Mouse (Mus musculus) testis, postnatal 10 days (tissue): ENCODE measurements around the gene Prkn.

ENCODE experiments used
- DNase-seq: peaks from one replicate; pipeline ENCODE4 v3.0.0; 2021; ENCODE audit warnings: low spot score

The Prkn gene

GRCm38 (mm10) chr17:12099415-12099814, 1259.2 kb downstream of the Prkn start:
- no peak for DNase-seq

GRCm38 (mm10) chr17:12102326-12102725, 1262.1 kb downstream of the Prkn start:
- DNase-seq, result no peak

DNA sequence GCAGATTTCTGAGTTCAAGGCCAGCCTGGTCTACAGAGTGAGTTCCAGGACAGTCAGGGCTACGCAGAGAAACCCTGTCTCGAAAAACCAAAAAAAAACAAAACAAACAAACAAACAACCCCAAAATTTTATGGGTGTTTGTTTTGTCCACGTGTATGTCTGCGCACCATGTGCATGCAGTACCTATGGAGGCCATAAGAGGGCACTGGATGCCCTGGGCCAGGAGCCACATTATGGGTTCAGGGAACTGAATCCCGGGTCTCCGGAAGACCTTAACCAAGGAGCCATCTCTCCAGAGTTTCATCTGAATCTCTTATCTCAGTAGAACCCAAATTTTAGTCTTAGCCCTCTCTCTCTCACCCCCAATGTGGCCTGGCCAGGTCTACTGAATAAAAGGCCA, 1263.6 kb downstream of the Prkn start:
- DNase-seq, result peak; percentile 51

DNA sequence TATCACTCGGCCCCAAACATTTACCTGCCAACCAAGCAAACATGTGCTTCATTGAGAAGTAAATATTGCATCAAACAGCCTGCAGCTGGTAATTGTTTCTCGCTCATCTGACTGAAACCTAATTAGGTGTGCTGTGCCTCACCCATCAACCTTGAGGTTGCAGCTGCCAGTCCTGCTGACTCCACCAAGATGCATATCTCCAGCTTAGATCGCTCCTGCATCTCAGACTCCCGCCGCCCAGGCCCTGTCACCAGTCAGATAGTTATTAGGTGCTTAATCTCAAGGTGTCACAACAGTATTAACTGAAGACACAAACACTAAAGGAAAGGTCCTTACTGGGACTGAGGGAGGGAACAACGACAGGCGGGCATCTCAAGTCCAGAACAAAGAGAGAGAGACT, 1264.1 kb downstream of the Prkn start:
- no peak for DNase-seq

GRCm38 (mm10) chr17:12104690-12105089, 1264.5 kb downstream of the Prkn start:
- no peak for DNase-seq

DNA sequence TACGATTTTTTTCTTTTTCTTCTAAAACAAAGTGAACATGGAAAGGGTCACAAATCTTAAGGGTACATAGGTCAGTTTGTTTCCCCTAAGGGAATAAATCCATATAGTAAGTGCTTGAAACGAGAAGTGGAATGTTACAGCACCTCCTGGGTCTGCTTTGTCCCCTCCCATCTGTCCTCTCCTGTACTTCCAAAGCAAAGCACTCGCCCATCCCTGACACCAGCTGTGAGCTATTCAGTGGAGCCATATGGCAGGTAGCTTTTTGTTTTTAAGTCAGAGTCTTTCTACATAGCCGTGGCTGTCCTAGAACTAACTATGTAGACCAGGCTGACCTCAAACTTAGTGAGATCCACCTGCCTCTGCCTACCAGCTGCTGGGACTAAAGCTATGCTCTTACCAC, 1266.1 kb downstream of the Prkn start:
- no peak for DNase-seq
